Mouse (Mus musculus) limb, embryonic 14.5 days (tissue): ENCODE measurements at regions not wholly inside any gene's neighbourhood (a gene's known extent, or its start where the extent isn't known, plus 50 kb on each side); places are given as distances from the start of the nearest gene placed in this dataset.
A peak's percentile ranks its signal among the peaks of the same experiment; 100 is the strongest.

Experiments used
- ATAC-seq: fragments of 200-750 bp; cut with Nextera tagmentation; 2 replicates; pipeline ENCODE4 v1.8.0; 2017; ENCODE audit warnings: low read depth, moderate number of reproducible peaks, moderate TSS enrichment; ENCODE audit not compliant: low FRiP score
- DNase-seq: peaks from one replicate; pipeline ENCODE4 v3.0.0-alpha.2; 2015; ENCODE audit warnings: low spot score
- H3K27ac ChIP-seq: fragments of 300-500 bp; sonication (generic); replicated peaks from 2 replicates; pipeline ENCODE4 v1.5.1; 2014; ENCODE audit warnings: low read depth, mild to moderate bottlenecking, low read length, moderate library complexity, mixed read lengths
- H3K27me3 ChIP-seq: fragments of 300-500 bp; sonication (generic); 2 replicates; pipeline ENCODE4 v1.6.1; 2014; ENCODE audit warnings: low read length, mixed read lengths; ENCODE audit not compliant: control insufficient read depth, insufficient read depth
- H3K36me3 ChIP-seq: fragments of 300-500 bp; sonication (generic); 2 replicates; pipeline ENCODE4 v1.6.1; 2014; ENCODE audit warnings: mild to moderate bottlenecking, low read length, moderate library complexity, mixed read lengths; ENCODE audit not compliant: control insufficient read depth, insufficient read depth
- H3K4me1 ChIP-seq: fragments of 300-500 bp; sonication (generic); 2 replicates; pipeline ENCODE4 v1.6.1; 2014; ENCODE audit warnings: antibody characterized with exemption, low read length, mixed read lengths; ENCODE audit not compliant: control insufficient read depth, insufficient read depth
- H3K4me2 ChIP-seq: fragments of 300-500 bp; sonication (generic); replicated peaks from 2 replicates; pipeline ENCODE4 v1.6.1; 2014; ENCODE audit warnings: low read depth, mild to moderate bottlenecking, low read length, moderate library complexity; ENCODE audit not compliant: severe bottlenecking
- H3K4me3 ChIP-seq: fragments of 300-500 bp; sonication (generic); replicated peaks from 2 replicates; pipeline ENCODE4 v1.5.1; 2014; ENCODE audit warnings: low read length
- H3K9ac ChIP-seq: fragments of 300-500 bp; sonication (generic); 2 replicates; pipeline ENCODE4 v1.6.1; 2014; ENCODE audit warnings: mild to moderate bottlenecking, low read depth, low read length, moderate library complexity; ENCODE audit not compliant: severe bottlenecking
- H3K9me3 ChIP-seq: fragments of 300-500 bp; sonication (generic); 2 replicates; pipeline ENCODE4 v1.6.1; 2016; ENCODE audit warnings: low read length; ENCODE audit not compliant: control insufficient read depth
- POLR2A ChIP-seq: fragments of 200-500 bp; IDR thresholded peaks from 2 replicates; pipeline ENCODE4 v1.8.0; 2012; ENCODE audit warnings: inconsistent platforms, mild to moderate bottlenecking, moderate library complexity, borderline replicate concordance; ENCODE audit not compliant: insufficient read depth, insufficient read length; ENCODE audit errors: extremely low read depth
- WGBS: fragments of 180-500 bp; shearing (Covaris S2); extraction: QIAGEN DNeasy Blood & Tissue Kit; methylation state at CpG from one replicate; pipeline ENCODE4 v1.1.7; 2014; 5-methylcytosine and 5-hydroxymethylcytosine counted together

GRCm38 (mm10) chr7:36538111-36538510 is 159.8 kb upstream of the Tshz3 start:
- H3K4me2 ChIP-seq: no peak overlapping the region
- 71% methylated on average over 11 of the region's 11 CpGs for WGBS
- H3K27me3 ChIP-seq: no peaks in the 10 kb centered on the region
- no peak for TF ChIP-seq POLR2A
- H3K4me1 ChIP-seq: no peaks in the 10 kb centered on the region
- H3K4me3 ChIP-seq: no peak overlapping the region
- H3K9me3 ChIP-seq: no peaks in the 10 kb centered on the region
- no peak overlapping the region for H3K9ac ChIP-seq
- DNase-seq (no peak), ATAC-seq (no peak)
- no peak overlapping the region for H3K27ac ChIP-seq
- H3K36me3 ChIP-seq: no peaks in the 10 kb centered on the region

- H3K4me3 ChIP-seq: no peak overlapping the region
- TF ChIP-seq POLR2A: no peak
Observed at GRCm38 (mm10) chr7:36548007-36548406, 149.9 kb upstream of the Tshz3 start.

GRCm38 (mm10) chr7:36548440-36548839 is 149.5 kb upstream of the Tshz3 start:
- no peak for ATAC-seq
- H3K36me3 ChIP-seq: no peaks in the 10 kb centered on the region
- peak overlapping the region; percentile 10; the same call in 1 of the 2 replicates for H3K4me2 ChIP-seq
- peaks cover 4% of the 10 kb centered on the region; the same call in 1 of the 2 replicates for H3K4me1 ChIP-seq
- 67% methylated on average over 5 of the region's 5 CpGs for WGBS
- H3K4me3 ChIP-seq: no peak overlapping the region
- no peak overlapping the region for H3K27ac ChIP-seq
- H3K27me3 ChIP-seq: no peaks in the 10 kb centered on the region
- H3K9me3 ChIP-seq: no peaks in the 10 kb centered on the region
- H3K9ac ChIP-seq: no peak overlapping the region
- no peak for DNase-seq
- no peak for TF ChIP-seq POLR2A

More at GRCm38 (mm10) chr7:36548007-36548406, 149.9 kb upstream of the Tshz3 start:
- WGBS: 11% methylated on average over 14 of the region's 14 CpGs
- no peak for DNase-seq
- Histone ChIP-seq H3K27ac (no peak overlapping the region), H3K36me3 (no peaks in the 10 kb centered on the region), H3K9me3 (no peaks in the 10 kb centered on the region), H3K27me3 (no peaks in the 10 kb centered on the region), H3K4me2 (peak overlapping the region; percentile 10; the same call in 1 of the 2 replicates), H3K4me1 (peaks cover 4% of the 10 kb centered on the region; the same call in 1 of the 2 replicates), H3K9ac (no peak overlapping the region)
- ATAC-seq: no peak

GRCm38 (mm10) chr7:36571061-36571460 is 126.9 kb upstream of the Tshz3 start:
- no peaks in the 10 kb centered on the region for H3K4me1 ChIP-seq
- no peak overlapping the region for H3K27ac ChIP-seq
- H3K4me2 ChIP-seq: no peak overlapping the region
- TF ChIP-seq POLR2A: no peak
- ATAC-seq (no peak), DNase-seq (no peak)
- no peak overlapping the region for H3K9ac ChIP-seq
- H3K27me3 ChIP-seq: no peaks in the 10 kb centered on the region
- WGBS: 84% methylated on average over 2 of the region's 2 CpGs
- no peaks in the 10 kb centered on the region for H3K36me3 ChIP-seq
- no peak overlapping the region for H3K4me3 ChIP-seq
- no peaks in the 10 kb centered on the region for H3K9me3 ChIP-seq

- no peak overlapping the region for H3K4me2 ChIP-seq
- WGBS: 92% methylated on average over 6 of the region's 6 CpGs
- H3K4me3 ChIP-seq: no peak overlapping the region
- H3K27ac ChIP-seq: no peak overlapping the region
- no peaks in the 10 kb centered on the region for H3K36me3 ChIP-seq
- ATAC-seq (no peak), DNase-seq (no peak)
- no peak overlapping the region for H3K9ac ChIP-seq
- no peaks in the 10 kb centered on the region for H3K27me3 ChIP-seq
- peaks cover 3% of the 10 kb centered on the region for H3K9me3 ChIP-seq
- no peaks in the 10 kb centered on the region for H3K4me1 ChIP-seq
- no peak for TF ChIP-seq POLR2A
Observed at GRCm38 (mm10) chr7:36582074-36582473, 115.8 kb upstream of the Tshz3 start.

GRCm38 (mm10) chr7:36585014-36585413 is 112.9 kb upstream of the Tshz3 start:
- peaks cover 3% of the 10 kb centered on the region for H3K9me3 ChIP-seq
- H3K4me3 ChIP-seq: no peak overlapping the region
- DNase-seq: no peak
- no peak for ATAC-seq
- WGBS: 69% methylated on average over 1 of the region's 1 CpGs
- H3K27ac ChIP-seq: no peak overlapping the region
- no peaks in the 10 kb centered on the region for H3K36me3 ChIP-seq
- no peak for TF ChIP-seq POLR2A
- no peaks in the 10 kb centered on the region for H3K27me3 ChIP-seq
- H3K4me2 ChIP-seq: no peak overlapping the region
- no peak overlapping the region for H3K9ac ChIP-seq
- no peaks in the 10 kb centered on the region for H3K4me1 ChIP-seq
